In genomic region chr13:64447947-64448346, GRCm38 (mm10) we compare ENCODE assay signal across 9 mouse cellular contexts. TPM values are rescaled to one million over a fixed set of nuclear protein-coding genes. Genes with fewer than 3 reads are reported as not detected.
A peak's percentile ranks its signal among the peaks of the same experiment; 100 is the strongest.
DNase-seq lines count a peak whose midpoint lies in the region; ATAC-seq and TF ChIP-seq lines count a peak whose summit lies in the region.
"Had no signal": no experiment of that assay in that cellular context is flagged by ENCODE, and none has a peak within 500 bp of the region (broad histone marks: within the 10 kb centered on the region; RNA-seq: fewer than 3 reads in every experiment).

No protein-coding gene starts in this region.

- H3K27me3 ChIP-seq in liver, embryonic 14.5 days (ENCODE audit: control insufficient read depth, insufficient read depth, low read length): no peaks in the 10 kb centered on the region
- H3K27me3 ChIP-seq in stomach, postnatal 0 days (ENCODE audit: control insufficient read depth, insufficient read depth, low read length): no peaks in the 10 kb centered on the region
- H3K27me3 ChIP-seq: heart, embryonic 13.5 days had no signal

- no peaks in the 10 kb centered on the region for H3K36me3 ChIP-seq in liver, embryonic 14.5 days (replicated peaks; ENCODE audit: control insufficient read depth, insufficient read depth, low read depth)
- no peaks in the 10 kb centered on the region for H3K36me3 ChIP-seq in stomach, postnatal 0 days (ENCODE audit: control insufficient read depth, insufficient read depth, low read length)
- H3K36me3 ChIP-seq: heart, embryonic 13.5 days had no signal

- no peak overlapping the region for H3K27ac ChIP-seq in liver, embryonic 14.5 days
- no peak overlapping the region for H3K27ac ChIP-seq in stomach, postnatal 0 days (replicated peaks)
- H3K27ac ChIP-seq: heart, embryonic 13.5 days had no signal

- H3K9ac ChIP-seq in liver, embryonic 14.5 days (replicated peaks): no peak overlapping the region
- H3K9ac ChIP-seq in stomach, postnatal 0 days (ENCODE audit: low read length): no peak overlapping the region
- H3K9ac ChIP-seq: heart, embryonic 13.5 days had no signal

- DNase-seq in cerebellum, postnatal 10 days: peak; percentile 67 to 82
- no peak for DNase-seq in cerebellum, adult 8-10 months
- peak; percentile 35 for DNase-seq in ovary, postnatal 14 days (ENCODE audit: low spot score)
- no peak for DNase-seq in ovary, postnatal 10 days (ENCODE audit: low spot score)
- DNase-seq in liver, embryonic 14.5 days (ENCODE audit: low read depth in 3 of 3, low spot score in 3 of 3): no peak
- no peak for DNase-seq in stomach, postnatal 0 days (ENCODE audit: low spot score)
- no peak for DNase-seq in gastrocnemius, postnatal 4 days (ENCODE audit: low spot score in 2 of 2)

- ATAC-seq in erythroid progenitor cell, adult 5-6 weeks (replicated peaks; ENCODE audit: low FRiP score, poor library complexity, severe bottlenecking): 0 out of 2 replicates have a peak, but pooled peaks have one; percentile 54
- ATAC-seq in liver, embryonic 14.5 days (ENCODE audit: insufficient read depth): peak; percentile 57; the same call in 1 of the 2 replicates
- ATAC-seq in stomach, postnatal 0 days (ENCODE audit: low FRiP score, low TSS enrichment): no peak

- TF ChIP-seq EP300 in liver, embryonic 14.5 days (IDR thresholded peaks at IDR 0.05; ENCODE audit: low read depth): no peak
- TF ChIP-seq EP300 in stomach, postnatal 0 days (optimal IDR thresholded peaks at IDR 0.05): no peak

- no peaks in the 10 kb centered on the region for H3K9me3 ChIP-seq in liver, embryonic 14.5 days (ENCODE audit: control insufficient read depth, low read length)
- no peaks in the 10 kb centered on the region for H3K9me3 ChIP-seq in stomach, postnatal 0 days (ENCODE audit: control insufficient read depth, low read length)
- H3K9me3 ChIP-seq: heart, embryonic 13.5 days had no signal

- TF ChIP-seq CTCF in liver, embryonic 14.5 days (IDR thresholded peaks at IDR 0.05; ENCODE audit: low read depth): peak; percentile 83
- TF ChIP-seq CTCF in stomach, postnatal 0 days (IDR thresholded peaks at IDR 0.05; ENCODE audit: low read depth): peak; percentile 88

- H3K4me3 ChIP-seq in liver, embryonic 14.5 days (ENCODE audit: insufficient read depth in 1 of 2, low read depth in 2 of 2, low read length in 2 of 2): no peak overlapping the region
- H3K4me3 ChIP-seq in stomach, postnatal 0 days (ENCODE audit: low read depth, low read length): no peak overlapping the region
- H3K4me3 ChIP-seq: heart, embryonic 13.5 days had no signal

- H3K4me1 ChIP-seq in liver, embryonic 14.5 days (replicated peaks; ENCODE audit: control insufficient read depth in 2 of 2, insufficient read depth in 2 of 2, low read length in 1 of 2): peaks cover 11 to 15% of the 10 kb centered on the region in 2 experiments
- H3K4me1 ChIP-seq in stomach, postnatal 0 days (replicated peaks; ENCODE audit: control insufficient read depth, insufficient read depth): no peaks in the 10 kb centered on the region
- H3K4me1 ChIP-seq: heart, embryonic 13.5 days had no signal

- 2% methylated on average over 1 of the region's 1 CpGs for WGBS in liver, embryonic 14.5 days (ENCODE audit: insufficient replicate concordance)
- 0% methylated on average over 1 of the region's 1 CpGs for WGBS in stomach, postnatal 0 days

- no peak overlapping the region for H3K4me2 ChIP-seq in liver, embryonic 14.5 days (ENCODE audit: low read depth)
- H3K4me2 ChIP-seq in stomach, postnatal 0 days (replicated peaks; ENCODE audit: low read depth): no peak overlapping the region
- H3K4me2 ChIP-seq: heart, embryonic 13.5 days had no signal

RNA-seq across cellular contexts. Expression of gene Cdk20, which starts 15.8 kb away (rescaled TPM):
- 2.1 and 7.2 TPM in 2 replicates for total RNA-seq in erythroid progenitor cell, adult 5-6 weeks (2015; ENCODE audit: low replicate concordance)
- total RNA-seq in erythroid progenitor cell, adult 5-6 weeks (2017; ENCODE audit: low replicate concordance): 1.2 and 6.4 TPM in 2 replicates
- polyA plus RNA-seq in liver, embryonic 14.5 days (2012; rRNA removed): 3.6 and 3.7 TPM in 2 replicates
- 2.7 and 3.4 TPM in 2 replicates for polyA plus RNA-seq in liver, embryonic 14.5 days (2014; fragmentation: Nextera tagmentation; extraction: Ambion mirVana)
- polyA plus RNA-seq in stomach, postnatal 0 days (2015; fragmentation: Nextera tagmentation; extraction: Ambion mirVana): 4.5 and 5.3 TPM in 2 replicates
- total RNA-seq in gastrocnemius, postnatal 4 days (2021): 1 to 10 TPM; 3.9 to 5.2 TPM

RNA-seq across cellular contexts. Expression of gene Fam240b, which starts 49.6 kb away (rescaled TPM):
- total RNA-seq in erythroid progenitor cell, adult 5-6 weeks (2015; ENCODE audit: low replicate concordance): not detected in 2 replicates
- not detected in 2 replicates for total RNA-seq in erythroid progenitor cell, adult 5-6 weeks (2017; ENCODE audit: low replicate concordance)
- polyA plus RNA-seq in liver, embryonic 14.5 days (2012; rRNA removed): not detected in 2 replicates
- not detected in 2 replicates for polyA plus RNA-seq in liver, embryonic 14.5 days (2014; fragmentation: Nextera tagmentation; extraction: Ambion mirVana)
- not detected in 2 replicates for polyA plus RNA-seq in stomach, postnatal 0 days (2015; fragmentation: Nextera tagmentation; extraction: Ambion mirVana)
- under 1 TPM in 1 of 2 experiments, not detected in 1; 0.34 TPM for total RNA-seq in gastrocnemius, postnatal 4 days (2021)
- polyA plus RNA-seq: heart, embryonic 13.5 days had no signal

Comparison
In these comparisons a context has a peak if more than half of its experiments do, and no peak if none do; other contexts are left out.
1. DNase-seq: peak in cerebellum, postnatal 10 days (2 of 2) and ovary, postnatal 14 days (single experiment); none in cerebellum, adult 8-10 months (single experiment), ovary, postnatal 10 days (single experiment), liver, embryonic 14.5 days (0 of 3), stomach, postnatal 0 days (single experiment) and gastrocnemius, postnatal 4 days (0 of 2).